Mouse (Mus musculus) cortical plate, adult 2 months (tissue): ENCODE measurements at regions not wholly inside any gene's neighbourhood (a gene's known extent, or its start where the extent isn't known, plus 50 kb on each side); places are given as distances from the start of the nearest gene placed in this dataset.

ENCODE experiments used
- CTCF ChIP-seq: fragments of 200-500 bp; IDR thresholded peaks from 2 replicates; pipeline ENCODE4 v1.5.1; 2011; ENCODE audit warnings: mild to moderate bottlenecking, control low read depth, low read length; ENCODE audit not compliant: insufficient read depth; ENCODE audit errors: extremely low read depth
- POLR2A ChIP-seq: fragments of 200-500 bp; IDR thresholded peaks from 2 replicates; pipeline ENCODE4 v1.6.1; 2011; ENCODE audit warnings: mild to moderate bottlenecking, low read length, control low read depth; ENCODE audit not compliant: insufficient read depth; ENCODE audit errors: extremely low read depth

DNA sequence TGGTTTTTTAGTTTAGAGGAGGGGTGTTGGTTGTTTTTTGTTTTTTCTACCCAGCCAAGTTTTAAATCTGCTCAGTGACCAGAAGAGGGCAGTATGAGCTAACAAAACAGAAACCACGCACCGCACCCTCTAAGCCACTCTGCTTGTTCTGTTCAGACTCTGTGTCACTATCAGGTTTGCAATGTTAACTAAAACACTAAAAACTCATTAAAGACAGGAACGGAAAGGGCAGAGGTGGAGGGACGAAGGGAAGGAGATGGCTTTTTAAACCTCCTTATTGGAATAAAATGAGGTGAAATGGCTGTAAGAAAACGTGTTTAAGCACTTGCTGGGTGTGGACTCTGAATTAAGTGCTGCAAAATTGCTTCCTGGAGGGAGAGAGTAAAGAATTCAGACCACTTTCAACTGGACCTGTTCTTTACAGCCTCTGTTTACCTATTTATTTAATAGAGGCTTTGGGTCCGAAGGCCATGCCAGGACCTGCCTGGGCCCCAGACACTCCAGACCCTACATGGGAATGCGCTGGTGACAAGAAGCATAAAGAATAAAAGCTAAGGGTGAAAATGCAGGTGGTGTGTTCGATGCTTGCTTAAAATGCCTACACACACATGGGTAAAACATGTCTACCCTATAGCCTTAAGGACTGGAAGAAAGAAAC lies 116.1 kb upstream of the Olig3 start:
- TF ChIP-seq POLR2A (no peak), CTCF (peak; percentile 73)
